Mouse (Mus musculus) cerebellum, adult 2 months (tissue): ENCODE measurements around the gene Ccdc115. TPM values are rescaled to one million over a fixed set of nuclear protein-coding genes. Genes with fewer than 3 reads are reported as not detected.

Experiments used
- DNase-seq, 2 experiments: peaks; one replicate each; pipeline ENCODE4 v3.0.0; 2021
- H3K27ac ChIP-seq: fragments of 200-500 bp; 2 replicates; pipeline ENCODE4 v1.5.1; 2012; ENCODE audit warnings: low read length, control low read depth, inconsistent platforms; ENCODE audit not compliant: insufficient read depth
- H3K27me3 ChIP-seq: fragments of 200-500 bp; 2 replicates; pipeline ENCODE4 v1.6.1; 2012; ENCODE audit warnings: inconsistent platforms, mild to moderate bottlenecking, low read length, moderate library complexity; ENCODE audit not compliant: control insufficient read depth, insufficient read depth
- H3K4me1 ChIP-seq: fragments of 200-500 bp; 2 replicates; pipeline ENCODE4 v1.6.1; 2011; ENCODE audit warnings: low read length; ENCODE audit not compliant: control insufficient read depth, insufficient read depth
- H3K4me3 ChIP-seq: fragments of 200-500 bp; replicated peaks from 2 replicates; pipeline ENCODE3; 2011; ENCODE audit warnings: mild to moderate bottlenecking, low read depth, low read length, control low read depth; ENCODE audit not compliant: insufficient read depth
- CTCF ChIP-seq: fragments of 200-500 bp; IDR thresholded peaks from 2 replicates; pipeline ENCODE4 v1.5.1; 2011; ENCODE audit warnings: low read depth, mild to moderate bottlenecking, control low read depth, low read length, moderate library complexity, borderline replicate concordance; ENCODE audit not compliant: insufficient read depth
- POLR2A ChIP-seq: fragments of 200-500 bp; IDR thresholded peaks from 2 replicates; pipeline ENCODE4 v1.6.1; 2011; ENCODE audit warnings: low read length, control low read depth, borderline replicate concordance; ENCODE audit not compliant: insufficient read depth
- WGBS: fragments of 180-500 bp; shearing (Covaris S2); methylation state at CpG from one replicate; pipeline ENCODE4 v1.1.7; 2018; 5-methylcytosine and 5-hydroxymethylcytosine counted together
- polyA plus RNA-seq: library from polyadenylated mRNA; depleted of rRNA; stranded (reverse); fragments of >200 nt; gene quantifications from 2 replicates; pipeline ENCODE4 v1.2.3, GENCODE M21; 2012; rRNA removed

Ccdc115 gene
- polyA plus RNA-seq, 1 experiment: 31.5 TPM

GRCm38 (mm10) chr1:34429281-34429680 is 10.2 kb downstream of the Ccdc115 start:
- H3K27ac ChIP-seq: no peak overlapping the region
- WGBS: 97% methylated on average over 4 of the region's 4 CpGs
- no peak for DNase-seq
- no peaks in the 10 kb centered on the region for H3K4me1 ChIP-seq
- H3K4me3 ChIP-seq: no peak overlapping the region
- no peaks in the 10 kb centered on the region for H3K27me3 ChIP-seq
- TF ChIP-seq POLR2A (no peak), CTCF (no peak)

- no peak for DNase-seq
- 97% methylated on average over 2 of the region's 2 CpGs for WGBS
- TF ChIP-seq POLR2A: no peak
- TF ChIP-seq CTCF: no peak
These were observed 11.0 kb downstream of the Ccdc115 start for GRCm38 (mm10) chr1:34428466-34428865.

GRCm38 (mm10) chr1:34399182-34399953 is 40.1 kb downstream of the Ccdc115 start:
- Histone ChIP-seq H3K27ac (no peak overlapping the region), H3K27me3 (no peaks in the 10 kb centered on the region), H3K4me1 (no peaks in the 10 kb centered on the region; the same call in 1 of the 2 replicates), H3K4me3 (peak overlapping the region; percentile 0)
- TF ChIP-seq CTCF (no peak), POLR2A (no peak)
- peak; percentile 33 to 63 for DNase-seq
- WGBS: 15% methylated on average over 11 of the region's 11 CpGs

More at GRCm38 (mm10) chr1:34428466-34428865, 11.0 kb downstream of the Ccdc115 start:
- no peaks in the 10 kb centered on the region for H3K27me3 ChIP-seq
- H3K4me3 ChIP-seq: no peak overlapping the region
- H3K4me1 ChIP-seq: no peaks in the 10 kb centered on the region
- no peak overlapping the region for H3K27ac ChIP-seq

- no peaks in the 10 kb centered on the region; the same call in 1 of the 2 replicates for H3K4me1 ChIP-seq
- H3K4me3 ChIP-seq: no peak overlapping the region
- TF ChIP-seq CTCF (no peak), POLR2A (no peak)
- WGBS: 73% methylated on average over 4 of the region's 4 CpGs
- no peak overlapping the region for H3K27ac ChIP-seq
- no peaks in the 10 kb centered on the region for H3K27me3 ChIP-seq
- peak in 1 of 2 experiments; percentile 17 for DNase-seq
These were observed 43.2 kb downstream of the Ccdc115 start for GRCm38 (mm10) chr1:34396321-34396720.

- Histone ChIP-seq H3K27me3 (no peaks in the 10 kb centered on the region), H3K4me1 (peaks cover 18% of the 10 kb centered on the region), H3K27ac (no peak overlapping the region), H3K4me3 (no peak overlapping the region)
- WGBS: 68% methylated on average over 6 of the region's 6 CpGs
- TF ChIP-seq POLR2A (no peak), CTCF (no peak)
- no peak for DNase-seq
These were observed 50.1 kb downstream of the Ccdc115 start for GRCm38 (mm10) chr1:34389234-34389891.

GRCm38 (mm10) chr1:34388849-34389233 is 50.6 kb downstream of the Ccdc115 start:
- 80% methylated on average over 11 of the region's 11 CpGs for WGBS
- no peak for TF ChIP-seq CTCF
- no peak for TF ChIP-seq POLR2A
- Histone ChIP-seq H3K4me3 (no peak overlapping the region), H3K27me3 (no peaks in the 10 kb centered on the region), H3K4me1 (peaks cover 18% of the 10 kb centered on the region), H3K27ac (no peak overlapping the region)
- no peak for DNase-seq

- Histone ChIP-seq H3K4me1 (peaks cover 18% of the 10 kb centered on the region), H3K27ac (peak overlapping the region; percentile 17; the same call in 1 of the 2 replicates), H3K27me3 (no peaks in the 10 kb centered on the region), H3K4me3 (no peak overlapping the region)
- 26% methylated on average over 12 of the region's 12 CpGs for WGBS
- DNase-seq: peak; percentile 70 to 83
- no peak for TF ChIP-seq POLR2A
- no peak for TF ChIP-seq CTCF
These were observed 51.8 kb downstream of the Ccdc115 start for GRCm38 (mm10) chr1:34387346-34388327.

Other genes starting within 250 kb of the Ccdc115 start
- 31.8 and 32.1 TPM in 2 replicates for gene Imp4, start 179 bp upstream of the Ccdc115 start, polyA plus RNA-seq
- gene Ptpn18, start 20.1 kb upstream of the Ccdc115 start, polyA plus RNA-seq: 4.7 and 5.4 TPM in 2 replicates
- gene Prss39, start 58.7 kb upstream of the Ccdc115 start, polyA plus RNA-seq: not detected in 2 replicates
- gene Cfc1, start 96.0 kb upstream of the Ccdc115 start, polyA plus RNA-seq: 0.21 and 0.26 TPM in 2 replicates
- gene Prss40, start 121.3 kb upstream of the Ccdc115 start, polyA plus RNA-seq: not detected in 2 replicates
- gene Amer3, start 140.0 kb upstream of the Ccdc115 start, polyA plus RNA-seq: 27.4 and 30.5 TPM in 2 replicates